Mouse (Mus musculus): ENCODE measurements around the gene Lst1. TPM values are rescaled to one million over a fixed set of nuclear protein-coding genes. Genes with fewer than 3 reads are reported as not detected.

The Lst1 gene
- polyA plus RNA-seq, 1 experiment: 49.6 TPM

DNA sequence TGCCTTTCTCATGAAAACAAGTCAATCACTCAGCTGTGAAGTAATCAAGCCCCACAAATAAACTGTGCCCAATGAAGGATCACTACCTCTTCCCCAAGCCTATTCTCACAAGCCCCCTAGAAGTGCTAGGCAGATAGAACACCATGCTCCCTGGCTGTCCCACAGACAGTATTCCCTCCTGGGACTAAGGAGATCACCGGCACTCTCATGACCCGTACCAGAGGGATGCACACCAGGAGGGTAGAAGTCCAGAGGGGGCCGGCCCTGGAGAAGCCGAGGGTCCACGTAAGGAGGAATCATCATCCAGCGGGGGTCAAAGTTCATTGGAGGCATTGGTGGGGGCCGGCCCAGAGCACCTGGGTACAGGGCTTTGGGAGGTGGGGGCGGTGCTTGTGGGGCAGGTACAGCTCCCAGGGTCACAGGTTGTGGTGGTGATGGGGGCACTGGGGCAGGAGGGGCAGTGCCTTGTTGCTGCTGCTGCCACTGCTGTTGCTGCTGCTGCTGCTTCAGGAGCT lies 30.5 kb downstream of the Lst1 start:
- no peak for TF ChIP-seq CTCF (IDR thresholded peaks at IDR 0.05; ENCODE audit: borderline replicate concordance, control insufficient read depth, extremely low read depth, insufficient read depth, low read length, poor library complexity)
- no peak for TF ChIP-seq POLR2A (IDR thresholded peaks at IDR 0.05; ENCODE audit: control insufficient read depth, extremely low read depth, insufficient read depth, low read length, poor library complexity)
- Histone ChIP-seq H3K27me3 (ENCODE audit: control insufficient read depth, insufficient read depth, low read length) (no peaks in the 10 kb centered on the region), H3K27ac (ENCODE audit: control insufficient read depth, insufficient read depth, low read length) (no peak overlapping the region), H3K4me3 (ENCODE audit: control insufficient read depth, insufficient read depth, low read length) (no peak overlapping the region), H3K36me3 (ENCODE audit: control insufficient read depth, insufficient read depth, low read length) (peaks cover 91% of the 10 kb centered on the region), H3K4me1 (replicated peaks; ENCODE audit: control insufficient read depth, insufficient read depth, low read length) (peaks cover 1% of the 10 kb centered on the region)
- DNase-seq: no peak
- WGBS: 98% methylated on average over 8 of the region's 8 CpGs

GRCm38 (mm10) chr17:35157254-35157653 lies 31.0 kb downstream of the Lst1 start:
- TF ChIP-seq CTCF (IDR thresholded peaks at IDR 0.05; ENCODE audit: borderline replicate concordance, control insufficient read depth, extremely low read depth, insufficient read depth, low read length, poor library complexity) (no peak), POLR2A (IDR thresholded peaks at IDR 0.05; ENCODE audit: control insufficient read depth, extremely low read depth, insufficient read depth, low read length, poor library complexity) (no peak)
- no peak for DNase-seq
- peaks cover 95% of the 10 kb centered on the region for H3K36me3 ChIP-seq (ENCODE audit: control insufficient read depth, insufficient read depth, low read length)
- H3K4me1 ChIP-seq (replicated peaks; ENCODE audit: control insufficient read depth, insufficient read depth, low read length): no peaks in the 10 kb centered on the region; the same call in 1 of the 2 replicates
- 97% methylated on average over 8 of the region's 8 CpGs for WGBS
- H3K27me3 ChIP-seq (ENCODE audit: control insufficient read depth, insufficient read depth, low read length): no peaks in the 10 kb centered on the region
- H3K4me3 ChIP-seq (ENCODE audit: control insufficient read depth, insufficient read depth, low read length): no peak overlapping the region
- no peak overlapping the region for H3K27ac ChIP-seq (ENCODE audit: control insufficient read depth, insufficient read depth, low read length)

- no peak overlapping the region for H3K4me3 ChIP-seq (ENCODE audit: control insufficient read depth, insufficient read depth, low read length)
- WGBS: 95% methylated on average over 33 of the region's 33 CpGs
- no peaks in the 10 kb centered on the region for H3K4me1 ChIP-seq (replicated peaks; ENCODE audit: control insufficient read depth, insufficient read depth, low read length)
- no peak for DNase-seq
- H3K27ac ChIP-seq (ENCODE audit: control insufficient read depth, insufficient read depth, low read length): no peak overlapping the region
- peaks cover 100% of the 10 kb centered on the region for H3K36me3 ChIP-seq (ENCODE audit: control insufficient read depth, insufficient read depth, low read length)
- no peaks in the 10 kb centered on the region for H3K27me3 ChIP-seq (ENCODE audit: control insufficient read depth, insufficient read depth, low read length)
- TF ChIP-seq CTCF (IDR thresholded peaks at IDR 0.05; ENCODE audit: borderline replicate concordance, control insufficient read depth, extremely low read depth, insufficient read depth, low read length, poor library complexity) (no peak), POLR2A (IDR thresholded peaks at IDR 0.05; ENCODE audit: control insufficient read depth, extremely low read depth, insufficient read depth, low read length, poor library complexity) (no peak)
Measured at GRCm38 (mm10) chr17:35156461-35157200, 31.6 kb downstream of the Lst1 start.

DNA sequence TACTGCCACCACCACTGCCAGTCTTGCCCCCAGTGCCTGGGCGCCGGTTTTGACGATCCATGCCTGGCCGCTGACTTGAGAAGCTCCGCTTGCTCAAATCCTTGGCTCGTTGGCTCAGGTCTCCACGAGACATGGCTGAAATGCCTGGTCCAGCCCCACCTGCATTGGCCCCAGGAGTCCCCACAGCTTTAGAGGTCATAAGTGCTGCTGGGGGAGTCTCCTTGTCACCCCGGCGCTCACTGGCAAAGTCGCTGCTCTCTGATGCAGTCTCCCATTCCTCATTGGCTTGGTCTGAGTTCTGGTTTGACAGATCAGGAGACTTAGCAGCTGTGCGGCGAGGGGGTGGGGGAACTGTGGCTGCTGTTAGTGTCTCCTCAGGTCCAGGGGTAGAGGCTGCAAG lies 32.8 kb downstream of the Lst1 start:
- Histone ChIP-seq H3K27ac (ENCODE audit: control insufficient read depth, insufficient read depth, low read length) (no peak overlapping the region), H3K36me3 (ENCODE audit: control insufficient read depth, insufficient read depth, low read length) (peaks cover 97% of the 10 kb centered on the region), H3K4me3 (ENCODE audit: control insufficient read depth, insufficient read depth, low read length) (no peak overlapping the region), H3K27me3 (ENCODE audit: control insufficient read depth, insufficient read depth, low read length) (no peaks in the 10 kb centered on the region), H3K4me1 (replicated peaks; ENCODE audit: control insufficient read depth, insufficient read depth, low read length) (no peaks in the 10 kb centered on the region)
- TF ChIP-seq POLR2A (IDR thresholded peaks at IDR 0.05; ENCODE audit: control insufficient read depth, extremely low read depth, insufficient read depth, low read length, poor library complexity): no peak
- TF ChIP-seq CTCF (IDR thresholded peaks at IDR 0.05; ENCODE audit: borderline replicate concordance, control insufficient read depth, extremely low read depth, insufficient read depth, low read length, poor library complexity): no peak
- WGBS: over 99% methylated on average over 12 of the region's 12 CpGs
- DNase-seq: no peak

DNA sequence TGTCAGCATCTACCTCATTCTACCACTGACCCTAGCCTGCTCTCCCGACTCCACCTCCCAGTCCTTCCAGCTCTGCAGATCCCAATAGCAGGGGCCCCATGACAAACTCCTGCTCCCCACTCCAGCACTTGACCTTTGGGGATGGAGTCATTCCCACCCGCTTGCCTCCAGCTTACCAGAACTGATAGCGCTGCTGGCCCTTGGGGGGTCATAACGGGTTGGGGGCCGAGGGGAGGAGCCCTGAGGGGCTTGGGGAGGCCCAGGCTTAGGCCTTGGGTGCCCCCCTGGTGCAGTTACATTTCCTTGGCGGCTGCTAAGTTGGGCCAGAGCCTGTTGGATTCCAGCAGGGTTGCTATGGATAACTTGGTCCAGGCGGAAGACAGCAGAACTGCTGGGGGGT lies 33.6 kb downstream of the Lst1 start:
- no peak for TF ChIP-seq CTCF (IDR thresholded peaks at IDR 0.05; ENCODE audit: borderline replicate concordance, control insufficient read depth, extremely low read depth, insufficient read depth, low read length, poor library complexity)
- TF ChIP-seq POLR2A (IDR thresholded peaks at IDR 0.05; ENCODE audit: control insufficient read depth, extremely low read depth, insufficient read depth, low read length, poor library complexity): no peak
- Histone ChIP-seq H3K27me3 (ENCODE audit: control insufficient read depth, insufficient read depth, low read length) (no peaks in the 10 kb centered on the region), H3K4me3 (ENCODE audit: control insufficient read depth, insufficient read depth, low read length) (no peak overlapping the region), H3K27ac (ENCODE audit: control insufficient read depth, insufficient read depth, low read length) (no peak overlapping the region), H3K4me1 (replicated peaks; ENCODE audit: control insufficient read depth, insufficient read depth, low read length) (no peaks in the 10 kb centered on the region), H3K36me3 (ENCODE audit: control insufficient read depth, insufficient read depth, low read length) (peaks cover 97% of the 10 kb centered on the region)
- DNase-seq: no peak
- WGBS: 96% methylated on average over 7 of the region's 7 CpGs

DNA sequence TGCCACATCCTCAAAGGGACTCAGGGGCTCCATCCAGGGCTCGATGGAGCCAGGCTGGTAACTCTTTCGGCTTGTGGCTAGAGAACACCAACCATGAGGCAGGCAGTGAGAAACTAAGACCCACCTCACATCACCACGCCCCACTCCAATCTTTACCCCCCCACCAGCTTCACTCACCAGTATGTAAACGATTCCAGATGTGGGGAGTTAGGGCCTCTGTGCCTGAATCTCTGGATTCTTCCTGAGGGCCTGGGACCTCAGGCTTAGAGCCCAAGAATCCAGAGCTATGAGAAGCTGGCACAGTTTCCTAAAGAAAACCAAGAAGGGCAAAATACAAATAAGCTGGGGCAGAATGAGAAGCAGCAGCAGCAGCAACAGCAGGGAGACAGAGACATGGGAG lies 34.3 kb downstream of the Lst1 start:
- DNase-seq: no peak
- Histone ChIP-seq H3K27me3 (ENCODE audit: control insufficient read depth, insufficient read depth, low read length) (no peaks in the 10 kb centered on the region), H3K4me3 (ENCODE audit: control insufficient read depth, insufficient read depth, low read length) (no peak overlapping the region), H3K36me3 (ENCODE audit: control insufficient read depth, insufficient read depth, low read length) (peaks cover 97% of the 10 kb centered on the region), H3K4me1 (replicated peaks; ENCODE audit: control insufficient read depth, insufficient read depth, low read length) (no peaks in the 10 kb centered on the region), H3K27ac (ENCODE audit: control insufficient read depth, insufficient read depth, low read length) (no peak overlapping the region)
- TF ChIP-seq CTCF (IDR thresholded peaks at IDR 0.05; ENCODE audit: borderline replicate concordance, control insufficient read depth, extremely low read depth, insufficient read depth, low read length, poor library complexity) (no peak), POLR2A (IDR thresholded peaks at IDR 0.05; ENCODE audit: control insufficient read depth, extremely low read depth, insufficient read depth, low read length, poor library complexity) (no peak)
- 94% methylated on average over 4 of the region's 4 CpGs for WGBS
